Mouse (Mus musculus): Measurements from ENCODE around the gene Adat1.
"Not testable (repeated sequence)": the region's sequence is repeated elsewhere in the genome, so short reads cannot be mapped to it uniquely, and the experiment has no call there.

The Adat1 gene

GRCm38 (mm10) chr8:111939516-111940142 is 52.5 kb downstream of the Adat1 start:
- in situ Hi-C loops (cut with MseI, MboI), result no loop called here

GRCm38 (mm10) chr8:111938076-111938985 is 53.8 kb downstream of the Adat1 start:
- in situ Hi-C loops (cut with MseI, MboI), result not testable (repeated sequence)

GRCm38 (mm10) chr8:111937184-111937583 is 54.9 kb downstream of the Adat1 start:
- in situ Hi-C loops (cut with MseI, MboI), result no loop called here

GRCm38 (mm10) chr8:111934201-111934600 is 57.9 kb downstream of the Adat1 start:
- in situ Hi-C loops (cut with MseI, MboI), result no loop called here

DNA sequence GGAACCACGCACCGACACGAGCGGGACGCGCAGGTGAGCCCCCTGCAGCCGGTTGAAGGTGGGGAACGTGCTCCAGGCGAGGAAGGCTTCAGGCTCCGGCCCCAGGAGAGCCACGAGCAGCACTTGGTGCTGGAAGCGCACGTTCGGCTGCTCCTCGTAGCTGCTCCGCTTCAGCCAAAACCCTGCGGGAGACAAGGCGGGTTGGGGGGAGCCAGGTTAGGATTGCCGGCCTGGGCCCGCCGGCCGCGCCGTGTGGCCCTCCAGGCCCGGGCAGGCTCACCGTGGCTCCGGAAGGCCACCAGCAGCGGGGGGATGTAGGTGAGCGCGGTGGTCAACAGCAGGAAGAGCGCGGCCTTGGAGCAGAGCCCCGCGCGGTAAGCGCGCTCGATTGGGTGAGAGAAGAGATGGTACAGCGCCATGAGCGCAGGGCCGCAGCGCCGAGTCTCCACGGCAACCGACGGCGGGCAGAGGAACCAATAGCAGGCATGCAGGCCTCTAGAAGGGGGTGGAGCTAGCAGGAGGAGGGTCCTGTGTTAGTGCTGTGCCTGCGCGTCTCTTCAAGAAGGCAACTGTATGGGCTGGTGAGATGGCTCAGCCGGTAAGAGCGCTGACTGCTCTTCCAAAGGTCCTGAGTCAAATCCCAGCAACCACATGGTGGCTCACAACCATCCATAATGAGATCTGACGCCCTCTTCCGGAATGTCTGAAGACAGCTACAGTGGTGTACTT is 58.6 kb downstream of the Adat1 start, which contains the start of gene Tmem231:
Gene Tmem231 (minus strand): TSS at position 534 of the 729 bp plus-strand sequence.
- in situ Hi-C loops (cut with MseI, MboI), result no loop called here

DNA sequence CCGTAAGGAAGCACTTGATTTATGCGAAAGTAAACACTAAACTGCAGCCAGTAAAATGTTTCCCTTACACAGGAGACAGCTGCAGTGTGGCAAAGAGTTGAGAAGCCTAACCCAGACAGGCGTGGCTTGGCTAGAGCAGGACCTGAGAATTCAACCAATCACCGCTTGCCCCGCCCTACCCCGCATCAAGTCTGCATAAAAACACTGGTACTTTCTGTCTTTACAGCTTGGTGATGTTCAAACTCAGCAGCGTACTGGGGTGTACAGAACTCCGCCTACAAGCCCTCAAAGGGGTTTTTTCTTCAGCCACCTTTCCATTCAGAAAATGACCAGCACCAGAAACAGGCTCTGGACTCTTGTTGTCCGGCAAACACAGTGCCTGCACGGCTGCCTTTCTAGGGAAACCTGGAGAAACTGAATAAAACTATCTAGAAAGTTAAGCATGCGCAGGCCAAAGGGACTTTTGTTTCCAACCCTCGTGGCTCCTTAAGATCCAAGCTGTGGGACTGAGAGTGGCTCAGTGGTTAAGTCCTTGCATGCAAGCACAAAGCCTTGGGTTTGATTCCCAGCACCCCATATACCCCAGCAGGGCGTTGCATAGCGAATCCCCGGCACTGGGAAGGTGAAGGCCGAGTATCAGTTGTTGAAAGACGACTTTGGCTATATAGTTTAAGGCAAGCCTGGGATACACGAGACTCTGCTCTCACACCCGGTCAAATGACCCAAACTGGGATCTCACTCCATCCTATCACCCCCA is 59.3 kb downstream of the Adat1 start:
- in situ Hi-C loops (cut with MseI, MboI), result no loop called here

- in situ Hi-C loops (cut with MseI, MboI), result no loop called here
These were observed 60.4 kb downstream of the Adat1 start for GRCm38 (mm10) chr8:111931721-111932120.

- in situ Hi-C loops (cut with MseI, MboI), result no loop called here
These were observed 62.3 kb downstream of the Adat1 start for GRCm38 (mm10) chr8:111929648-111930344.

DNA sequence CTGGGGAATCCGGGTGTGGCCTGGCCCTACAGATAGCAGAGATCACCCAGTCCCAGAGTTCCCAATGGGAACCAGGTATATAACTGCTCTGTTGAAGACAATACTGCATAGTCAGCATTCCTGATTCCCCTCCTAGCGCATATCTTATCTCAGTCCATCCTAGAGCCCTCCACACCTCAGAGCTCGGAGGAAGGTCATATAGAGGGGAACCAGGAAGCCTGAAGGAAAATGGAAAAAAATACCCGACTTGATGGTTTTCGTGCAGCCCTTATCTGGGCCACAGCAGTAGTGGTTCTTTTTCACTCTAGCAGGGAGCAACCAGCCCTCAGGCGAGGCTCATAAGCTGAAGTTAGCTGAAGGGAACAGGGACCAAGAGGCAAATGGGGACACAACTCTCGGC is 67.1 kb downstream of the Adat1 start:
- in situ Hi-C loops (cut with MseI, MboI), result no loop called here

- in situ Hi-C loops (cut with MseI, MboI), result no loop called here
These were observed 68.7 kb downstream of the Adat1 start for GRCm38 (mm10) chr8:111923383-111923804.

- in situ Hi-C loops (cut with MseI, MboI), result no loop called here
These were observed 71.1 kb downstream of the Adat1 start for GRCm38 (mm10) chr8:111920971-111921370.

DNA sequence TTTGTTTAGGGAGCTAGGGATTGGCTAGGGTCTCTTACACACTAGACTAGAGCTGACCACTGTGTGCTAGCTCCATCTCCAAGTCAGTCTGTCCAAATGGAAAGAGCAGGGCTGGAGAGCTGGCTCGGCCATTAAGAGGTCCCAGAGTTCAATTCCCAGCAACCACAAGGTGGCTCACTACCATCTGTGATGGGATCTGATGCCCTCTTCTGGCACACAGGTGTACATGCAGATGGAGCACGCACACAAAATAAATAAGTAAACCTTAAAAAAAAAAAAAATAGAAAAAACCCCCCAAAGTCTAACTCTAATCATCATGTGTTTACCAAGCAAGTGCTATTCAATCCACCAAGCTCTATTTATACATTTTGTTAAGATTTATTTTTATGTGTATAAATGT is 72.4 kb downstream of the Adat1 start:
- in situ Hi-C loops (cut with MseI, MboI), result no loop called here
